Mouse (Mus musculus) lung, postnatal 0 days (tissue): ENCODE measurements around the gene Col4a3. TPM values are rescaled to one million over a fixed set of nuclear protein-coding genes. Genes with fewer than 3 reads are reported as not detected.
A peak's percentile ranks its signal among the peaks of the same experiment; 100 is the strongest.

ENCODE experiments used
- ATAC-seq: fragments of 200-750 bp; cut with Nextera tagmentation; 2 replicates; pipeline ENCODE4 v1.8.0; 2017; ENCODE audit warnings: moderate library complexity
- DNase-seq: peaks from one replicate; pipeline ENCODE4 v3.0.0-alpha.2; 2016; ENCODE audit warnings: low spot score
- H3K27ac ChIP-seq: fragments of 300-500 bp; sonication (generic); 2 replicates; pipeline ENCODE4 v1.5.1; 2014; ENCODE audit warnings: antibody characterized with exemption, mild to moderate bottlenecking, low read length, mixed read lengths
- H3K27me3 ChIP-seq: fragments of 300-500 bp; sonication (generic); replicated peaks from 2 replicates; pipeline ENCODE4 v1.6.1; 2014; ENCODE audit warnings: low read length, mixed read lengths; ENCODE audit not compliant: insufficient read depth
- H3K36me3 ChIP-seq: fragments of 300-500 bp; sonication (generic); 2 replicates; pipeline ENCODE4 v1.6.1; 2014; ENCODE audit warnings: low read length, mixed read lengths; ENCODE audit not compliant: insufficient read depth
- H3K4me1 ChIP-seq: fragments of 300-500 bp; sonication (generic); 2 replicates; pipeline ENCODE4 v1.6.1; 2014; ENCODE audit warnings: antibody characterized with exemption, low read depth, low read length, mixed read lengths; ENCODE audit not compliant: insufficient read depth
- H3K4me2 ChIP-seq: fragments of 300-500 bp; sonication (generic); replicated peaks from 2 replicates; pipeline ENCODE4 v1.6.1; 2014; ENCODE audit warnings: low read depth, mild to moderate bottlenecking, low read length, moderate library complexity, mixed read lengths
- H3K4me3 ChIP-seq: fragments of 300-500 bp; sonication (generic); 2 replicates; pipeline ENCODE4 v1.5.1; 2014; ENCODE audit warnings: low read depth, low read length
- H3K9ac ChIP-seq: fragments of 300-500 bp; sonication (generic); replicated peaks from 2 replicates; pipeline ENCODE4 v1.6.1; 2014; ENCODE audit warnings: low read depth, mild to moderate bottlenecking
- H3K9me3 ChIP-seq: fragments of 300-500 bp; sonication (generic); 2 replicates; pipeline ENCODE4 v1.6.1; 2016; ENCODE audit warnings: low read length, mixed read lengths
- CTCF ChIP-seq: IDR thresholded peaks from 2 replicates; pipeline ENCODE4 v1.5.1; 2016; ENCODE audit warnings: antibody characterized with exemption, mild to moderate bottlenecking
- EP300 ChIP-seq: IDR thresholded peaks from 2 replicates; pipeline ENCODE4 v1.6.1; 2016; ENCODE audit warnings: antibody characterized with exemption, mild to moderate bottlenecking, control low read depth
- WGBS: fragments of 180-500 bp; shearing (Covaris S2); extraction: QIAGEN DNeasy Blood & Tissue Kit; methylation state at CpG from one replicate; pipeline ENCODE4 v1.1.7; 2014; 5-methylcytosine and 5-hydroxymethylcytosine counted together
- polyA plus RNA-seq: library from polyadenylated mRNA; unstranded; fragments of >200 nt; fragmentation: Nextera tagmentation; extraction: Ambion mirVana; gene quantifications from 2 replicates; pipeline ENCODE4 v1.2.1, GENCODE M21; 2015

Col4a3 gene
- polyA plus RNA-seq, 1 experiment from 2014 or later: 114 TPM

DNA sequence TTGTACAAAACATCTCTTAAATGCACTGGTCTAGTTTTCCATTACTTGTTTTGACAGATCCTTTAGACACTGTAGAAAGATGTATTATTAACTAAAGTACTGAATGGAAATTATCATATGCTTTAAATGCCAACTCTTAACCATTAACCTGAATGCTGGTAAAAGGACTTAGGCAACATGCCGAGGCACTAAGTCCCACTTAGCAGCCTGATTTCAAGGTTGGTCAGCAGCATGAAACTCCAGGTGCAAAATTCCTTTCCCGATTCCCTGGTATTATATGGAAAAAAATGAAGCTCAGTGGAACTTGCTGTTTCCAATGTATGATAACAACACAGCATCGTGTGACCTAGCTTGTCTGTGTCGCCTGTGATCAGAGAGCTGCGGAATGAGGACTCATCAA is 31.9 kb downstream of the Col4a3 start:
- no peaks in the 10 kb centered on the region for H3K9me3 ChIP-seq
- H3K4me3 ChIP-seq: no peak overlapping the region
- ATAC-seq (no peak), DNase-seq (no peak)
- TF ChIP-seq EP300 (no peak), CTCF (no peak)
- WGBS: 73% methylated on average over 5 of the region's 5 CpGs
- H3K27me3 ChIP-seq: no peaks in the 10 kb centered on the region
- no peaks in the 10 kb centered on the region for H3K36me3 ChIP-seq
- H3K4me2 ChIP-seq: no peak overlapping the region
- H3K4me1 ChIP-seq: no peaks in the 10 kb centered on the region
- H3K27ac ChIP-seq: no peak overlapping the region
- no peak overlapping the region for H3K9ac ChIP-seq

DNA sequence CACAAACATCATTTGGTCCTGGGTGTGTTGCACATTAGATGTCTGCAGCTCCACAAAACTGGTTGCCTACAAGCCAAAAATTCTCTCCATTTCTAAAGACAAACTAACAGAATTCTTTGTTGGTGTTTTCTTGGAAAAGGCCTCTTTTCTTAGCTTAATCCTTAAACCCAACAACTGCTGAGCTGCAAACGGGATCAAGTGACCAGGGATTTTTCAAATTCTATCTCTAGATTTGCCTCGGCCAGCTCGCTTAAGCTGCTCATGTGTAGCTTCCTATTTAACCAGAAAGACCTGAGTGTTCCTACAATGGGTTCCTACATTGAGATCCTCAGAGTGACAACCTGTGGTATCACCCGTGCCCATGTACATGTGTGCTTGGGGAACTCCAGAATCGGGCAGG is 33.3 kb downstream of the Col4a3 start:
- DNase-seq: no peak
- TF ChIP-seq CTCF (no peak), EP300 (no peak)
- Histone ChIP-seq H3K9me3 (no peaks in the 10 kb centered on the region), H3K9ac (no peak overlapping the region), H3K36me3 (no peaks in the 10 kb centered on the region), H3K4me2 (no peak overlapping the region), H3K27ac (no peak overlapping the region), H3K4me3 (no peak overlapping the region), H3K4me1 (no peaks in the 10 kb centered on the region), H3K27me3 (no peaks in the 10 kb centered on the region)
- 92% methylated on average over 5 of the region's 5 CpGs for WGBS
- ATAC-seq: no peak

DNA sequence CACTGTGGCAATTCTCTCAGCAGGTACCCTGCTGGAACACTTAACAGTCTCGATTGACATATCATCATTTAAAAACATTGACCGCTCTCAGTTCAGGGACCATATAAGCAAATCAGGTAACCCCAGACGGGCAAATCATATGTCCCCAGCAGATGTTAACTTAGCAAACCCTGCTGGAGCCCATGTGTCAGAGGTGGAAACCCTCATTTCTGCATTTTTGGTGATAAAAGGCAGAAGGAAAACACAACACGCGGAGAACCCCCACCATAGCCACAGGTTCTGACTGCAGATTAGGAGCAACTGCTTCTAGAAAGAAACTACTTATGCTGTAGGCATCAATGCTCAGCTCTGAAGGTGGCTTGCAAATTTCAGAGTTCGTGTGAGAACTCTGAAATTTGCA is 38.2 kb downstream of the Col4a3 start:
- no peak overlapping the region for H3K27ac ChIP-seq
- no peak for ATAC-seq
- no peak overlapping the region for H3K9ac ChIP-seq
- no peak for TF ChIP-seq EP300
- no peak for TF ChIP-seq CTCF
- no peaks in the 10 kb centered on the region for H3K9me3 ChIP-seq
- no peaks in the 10 kb centered on the region for H3K27me3 ChIP-seq
- H3K4me1 ChIP-seq: no peaks in the 10 kb centered on the region
- H3K4me3 ChIP-seq: no peak overlapping the region
- WGBS: 77% methylated on average over 6 of the region's 6 CpGs
- no peak overlapping the region for H3K4me2 ChIP-seq
- no peaks in the 10 kb centered on the region for H3K36me3 ChIP-seq
- DNase-seq: no peak

DNA sequence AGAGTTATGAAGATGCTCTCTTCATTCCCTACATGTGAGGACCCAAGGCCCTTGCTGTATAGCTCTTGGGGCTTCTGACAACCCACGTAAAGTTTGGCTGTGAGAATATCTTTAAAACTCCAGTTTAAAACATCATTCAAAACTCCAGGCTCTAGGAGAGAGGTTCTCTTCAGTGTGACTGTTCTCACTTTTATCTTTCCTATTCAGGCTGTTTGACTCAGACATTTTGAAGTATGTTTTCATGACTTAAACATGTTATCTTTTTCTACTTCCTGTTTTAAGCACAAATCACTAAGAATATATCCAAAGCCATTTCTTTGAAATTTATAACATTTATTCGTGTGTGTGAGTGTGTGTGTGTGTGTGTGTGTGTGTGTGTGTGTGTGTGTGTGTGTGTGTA is 38.8 kb downstream of the Col4a3 start:
- Histone ChIP-seq H3K27me3 (no peaks in the 10 kb centered on the region), H3K4me1 (no peaks in the 10 kb centered on the region), H3K36me3 (no peaks in the 10 kb centered on the region), H3K4me3 (no peak overlapping the region), H3K9me3 (no peaks in the 10 kb centered on the region), H3K4me2 (no peak overlapping the region), H3K9ac (no peak overlapping the region), H3K27ac (no peak overlapping the region)
- TF ChIP-seq EP300: no peak
- no peak for TF ChIP-seq CTCF
- no peak for ATAC-seq
- 53% methylated on average over 2 of the region's 2 CpGs for WGBS
- DNase-seq: no peak

DNA sequence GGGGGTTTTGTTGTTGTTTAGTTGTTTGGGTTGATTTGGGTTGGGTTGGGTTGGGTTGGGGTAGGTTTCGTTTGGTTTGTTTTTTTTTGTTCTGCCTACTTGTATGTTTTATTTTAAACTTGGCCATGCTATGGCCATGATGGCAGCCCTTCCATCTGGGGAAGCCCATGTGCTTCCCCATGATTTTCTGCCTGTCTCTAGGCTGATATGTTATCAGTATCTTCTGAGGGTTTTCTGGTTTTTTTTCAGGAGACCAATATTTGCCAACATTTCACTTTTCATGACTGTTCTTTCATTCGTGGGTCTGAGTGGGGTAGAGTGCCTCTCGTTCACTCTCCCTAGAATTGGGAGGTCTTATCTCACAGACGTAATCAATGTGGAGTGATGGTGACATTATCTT is 40.9 kb downstream of the Col4a3 start:
- Histone ChIP-seq H3K9ac (no peak overlapping the region), H3K27me3 (no peaks in the 10 kb centered on the region), H3K36me3 (no peaks in the 10 kb centered on the region), H3K27ac (no peak overlapping the region), H3K4me1 (no peaks in the 10 kb centered on the region), H3K4me2 (no peak overlapping the region), H3K9me3 (no peaks in the 10 kb centered on the region), H3K4me3 (no peak overlapping the region)
- TF ChIP-seq CTCF (no peak), EP300 (no peak)
- 26% methylated on average over 4 of the region's 4 CpGs for WGBS
- no peak for DNase-seq
- ATAC-seq: no peak

DNA sequence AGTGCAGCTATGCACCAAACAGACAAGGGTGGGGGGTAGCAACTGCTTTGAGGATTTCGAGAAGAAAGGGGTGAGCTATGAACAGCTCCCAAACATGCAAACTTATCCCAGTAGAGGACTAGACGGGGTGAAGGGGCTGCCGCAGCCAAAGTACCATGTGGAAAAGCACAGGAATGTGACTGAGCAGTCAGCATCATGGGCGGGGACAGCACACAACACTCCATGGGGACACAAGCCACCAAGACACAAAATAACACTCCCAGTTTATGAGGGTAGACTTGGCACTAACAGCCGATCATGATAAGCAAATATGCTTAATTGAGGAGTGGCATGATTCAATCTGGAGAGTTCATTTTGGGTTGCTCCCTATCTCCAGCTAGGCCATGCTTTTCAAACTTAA is 42.8 kb downstream of the Col4a3 start:
- Histone ChIP-seq H3K4me1 (no peaks in the 10 kb centered on the region), H3K9ac (no peak overlapping the region), H3K36me3 (no peaks in the 10 kb centered on the region), H3K27ac (no peak overlapping the region), H3K4me2 (no peak overlapping the region), H3K4me3 (no peak overlapping the region), H3K9me3 (no peaks in the 10 kb centered on the region), H3K27me3 (no peaks in the 10 kb centered on the region)
- peak; percentile 61 for ATAC-seq
- DNase-seq: no peak
- TF ChIP-seq EP300: no peak
- no peak for TF ChIP-seq CTCF
- 60% methylated on average over 5 of the region's 5 CpGs for WGBS

DNA sequence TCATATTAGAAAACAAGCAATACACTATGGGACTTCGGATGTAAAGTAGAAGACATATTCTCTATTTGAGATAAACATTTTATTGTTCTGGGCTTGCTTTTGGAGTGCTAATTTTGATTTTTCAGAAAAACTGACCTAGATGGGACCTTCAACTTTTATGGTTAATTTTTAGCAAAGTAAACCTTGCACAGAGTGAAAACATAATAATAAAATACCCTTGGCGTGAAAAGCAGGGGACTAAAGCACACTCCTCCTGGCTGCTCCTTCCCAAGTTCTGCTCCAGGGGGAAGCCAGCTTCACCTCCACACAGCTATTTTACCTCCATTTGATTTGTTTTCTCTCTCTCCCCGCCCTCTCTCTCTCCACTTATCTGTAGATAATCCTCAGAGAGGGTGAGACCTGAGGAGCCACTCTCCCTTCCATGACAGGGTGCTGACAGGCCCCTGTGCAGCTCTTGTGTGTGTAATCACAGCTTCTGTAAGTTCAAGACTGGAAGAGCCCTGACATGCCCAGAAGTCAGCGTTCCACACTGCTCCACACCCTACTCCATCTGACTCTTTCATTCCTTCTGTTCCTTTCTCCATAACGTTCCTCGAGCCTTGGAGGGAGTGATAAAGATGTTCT is 44.6 kb downstream of the Col4a3 start:
- ATAC-seq (no peak), DNase-seq (no peak)
- H3K9me3 ChIP-seq: no peaks in the 10 kb centered on the region
- WGBS: 23% methylated on average over 6 of the region's 6 CpGs
- H3K27ac ChIP-seq: no peak overlapping the region
- no peak overlapping the region for H3K4me2 ChIP-seq
- no peak overlapping the region for H3K9ac ChIP-seq
- H3K4me1 ChIP-seq: no peaks in the 10 kb centered on the region
- no peaks in the 10 kb centered on the region for H3K36me3 ChIP-seq
- no peak overlapping the region for H3K4me3 ChIP-seq
- H3K27me3 ChIP-seq: no peaks in the 10 kb centered on the region
- TF ChIP-seq CTCF (no peak), EP300 (no peak)
